Mouse (Mus musculus): ENCODE measurements at regions not wholly inside any gene's neighbourhood (a gene's known extent, or its start where the extent isn't known, plus 50 kb on each side); places are given as distances from the start of the nearest gene placed in this dataset.

- no peak for TF ChIP-seq TAL1 (IDR thresholded peaks at IDR 0.05; ENCODE audit: low read length)
- no peak for TF ChIP-seq GATA1 (IDR thresholded peaks at IDR 0.05; ENCODE audit: low read length)
These were observed 59.9 kb downstream of the S1pr1 start for GRCm38 (mm10) chr3:115655020-115655419.

Data from erythroblast, embryonic 14.5 days (primary cell).